Mouse (Mus musculus) lung, postnatal 0 days (tissue): Measurements from ENCODE around the gene Gm9887. TPM values are rescaled to one million over a fixed set of nuclear protein-coding genes. Genes with fewer than 3 reads are reported as not detected.
A peak's percentile ranks its signal among the peaks of the same experiment; 100 is the strongest.

Experiments used
- ATAC-seq: fragments of 200-750 bp; cut with Nextera tagmentation; 2 replicates; pipeline ENCODE4 v1.8.0; 2017; ENCODE audit warnings: moderate library complexity
- DNase-seq: peaks from one replicate; pipeline ENCODE4 v3.0.0-alpha.2; 2016; ENCODE audit warnings: low spot score
- H3K27ac ChIP-seq: fragments of 300-500 bp; sonication (generic); 2 replicates; pipeline ENCODE4 v1.5.1; 2014; ENCODE audit warnings: antibody characterized with exemption, mild to moderate bottlenecking, low read length, mixed read lengths
- H3K27me3 ChIP-seq: fragments of 300-500 bp; sonication (generic); replicated peaks from 2 replicates; pipeline ENCODE4 v1.6.1; 2014; ENCODE audit warnings: low read length, mixed read lengths; ENCODE audit not compliant: insufficient read depth
- H3K36me3 ChIP-seq: fragments of 300-500 bp; sonication (generic); 2 replicates; pipeline ENCODE4 v1.6.1; 2014; ENCODE audit warnings: low read length, mixed read lengths; ENCODE audit not compliant: insufficient read depth
- H3K4me1 ChIP-seq: fragments of 300-500 bp; sonication (generic); 2 replicates; pipeline ENCODE4 v1.6.1; 2014; ENCODE audit warnings: antibody characterized with exemption, low read depth, low read length, mixed read lengths; ENCODE audit not compliant: insufficient read depth
- H3K4me2 ChIP-seq: fragments of 300-500 bp; sonication (generic); replicated peaks from 2 replicates; pipeline ENCODE4 v1.6.1; 2014; ENCODE audit warnings: low read depth, mild to moderate bottlenecking, low read length, moderate library complexity, mixed read lengths
- H3K4me3 ChIP-seq: fragments of 300-500 bp; sonication (generic); 2 replicates; pipeline ENCODE4 v1.5.1; 2014; ENCODE audit warnings: low read depth, low read length
- H3K9ac ChIP-seq: fragments of 300-500 bp; sonication (generic); replicated peaks from 2 replicates; pipeline ENCODE4 v1.6.1; 2014; ENCODE audit warnings: low read depth, mild to moderate bottlenecking
- H3K9me3 ChIP-seq: fragments of 300-500 bp; sonication (generic); 2 replicates; pipeline ENCODE4 v1.6.1; 2016; ENCODE audit warnings: low read length, mixed read lengths
- CTCF ChIP-seq: IDR thresholded peaks from 2 replicates; pipeline ENCODE4 v1.5.1; 2016; ENCODE audit warnings: antibody characterized with exemption, mild to moderate bottlenecking
- EP300 ChIP-seq: IDR thresholded peaks from 2 replicates; pipeline ENCODE4 v1.6.1; 2016; ENCODE audit warnings: antibody characterized with exemption, mild to moderate bottlenecking, control low read depth
- WGBS: fragments of 180-500 bp; shearing (Covaris S2); extraction: QIAGEN DNeasy Blood & Tissue Kit; methylation state at CpG from one replicate; pipeline ENCODE4 v1.1.7; 2014; 5-methylcytosine and 5-hydroxymethylcytosine counted together
- polyA plus RNA-seq: library from polyadenylated mRNA; unstranded; fragments of >200 nt; fragmentation: Nextera tagmentation; extraction: Ambion mirVana; gene quantifications from 2 replicates; pipeline ENCODE4 v1.2.1, GENCODE M21; 2015

Gm9887 gene
- polyA plus RNA-seq, 1 experiment from 2014 or later = 3.2 TPM

DNA sequence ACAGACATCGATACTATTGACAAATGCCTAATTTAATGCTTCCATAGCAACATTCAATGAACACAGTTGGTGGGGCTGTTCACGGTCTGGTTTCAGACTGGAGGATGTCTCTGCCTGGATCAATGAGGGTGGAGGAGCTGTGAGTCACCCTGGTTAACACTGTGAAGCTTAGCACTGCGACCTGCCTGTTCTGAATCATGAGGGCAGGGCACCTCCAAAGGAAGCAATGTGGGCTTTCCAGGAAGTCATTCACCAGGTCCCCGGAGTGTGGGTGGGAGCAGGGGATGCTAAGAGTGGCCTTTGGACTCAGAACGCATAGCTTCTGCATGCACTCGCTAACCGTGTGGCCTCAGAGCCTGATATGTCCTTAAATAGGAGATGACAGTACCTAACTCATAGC, 44.5 kb upstream of the Gm9887 start:
- TF ChIP-seq EP300 = no peak
- no peak for TF ChIP-seq CTCF
- H3K9ac ChIP-seq = no peak overlapping the region
- no peaks in the 10 kb centered on the region for H3K27me3 ChIP-seq
- H3K27ac ChIP-seq = no peak overlapping the region
- H3K4me1 ChIP-seq = no peaks in the 10 kb centered on the region
- WGBS = 67% methylated on average over 7 of the region's 7 CpGs
- ATAC-seq (peak; percentile 52; the same call in 1 of the 2 replicates), DNase-seq (no peak)
- H3K9me3 ChIP-seq = no peaks in the 10 kb centered on the region
- no peaks in the 10 kb centered on the region for H3K36me3 ChIP-seq
- H3K4me3 ChIP-seq = no peak overlapping the region
- H3K4me2 ChIP-seq = no peak overlapping the region

DNA sequence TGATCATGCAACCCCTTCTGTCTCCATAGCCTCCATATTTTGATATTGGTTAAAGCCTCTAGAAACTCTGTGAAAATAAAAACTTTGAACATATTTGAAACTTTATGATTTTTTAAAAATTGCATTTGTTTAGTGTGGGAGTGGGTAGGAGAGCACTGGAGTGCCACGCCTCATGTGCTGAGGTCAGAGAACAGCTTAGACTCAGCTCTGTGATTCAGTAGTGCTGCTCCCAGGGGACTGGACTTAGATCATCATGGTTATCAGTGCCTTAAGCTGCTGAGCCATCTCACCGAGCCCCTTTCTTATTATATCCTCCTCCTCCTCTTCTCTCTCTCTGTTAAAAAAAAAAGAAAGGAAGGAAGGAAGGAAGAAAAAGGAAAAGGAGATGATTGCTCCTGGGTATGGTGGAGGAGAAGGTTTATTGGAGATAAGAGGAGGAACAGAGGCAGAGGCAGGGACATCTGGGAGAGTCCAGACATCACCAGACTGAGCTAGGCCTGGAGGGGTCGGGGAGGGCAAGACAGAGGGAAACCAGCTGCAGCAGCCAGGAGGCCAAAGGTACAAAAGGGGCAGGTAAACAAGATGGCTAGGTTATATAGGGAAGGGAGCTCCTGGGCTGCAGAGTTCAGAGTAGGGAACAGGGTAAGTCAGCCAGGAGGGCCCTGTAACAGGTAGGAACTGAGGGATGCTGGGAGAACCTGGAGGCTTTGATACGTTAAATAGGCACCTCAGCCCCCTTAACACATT, 42.7 kb upstream of the Gm9887 start:
- no peak for TF ChIP-seq CTCF
- no peak for TF ChIP-seq EP300
- H3K4me3 ChIP-seq = no peak overlapping the region
- no peaks in the 10 kb centered on the region for H3K9me3 ChIP-seq
- no peak overlapping the region for H3K27ac ChIP-seq
- H3K27me3 ChIP-seq = no peaks in the 10 kb centered on the region
- WGBS = 77% methylated on average over 4 of the region's 4 CpGs
- DNase-seq = no peak
- H3K4me1 ChIP-seq = no peaks in the 10 kb centered on the region
- ATAC-seq = no peak
- H3K36me3 ChIP-seq = no peaks in the 10 kb centered on the region
- H3K9ac ChIP-seq = no peak overlapping the region
- H3K4me2 ChIP-seq = no peak overlapping the region

DNA sequence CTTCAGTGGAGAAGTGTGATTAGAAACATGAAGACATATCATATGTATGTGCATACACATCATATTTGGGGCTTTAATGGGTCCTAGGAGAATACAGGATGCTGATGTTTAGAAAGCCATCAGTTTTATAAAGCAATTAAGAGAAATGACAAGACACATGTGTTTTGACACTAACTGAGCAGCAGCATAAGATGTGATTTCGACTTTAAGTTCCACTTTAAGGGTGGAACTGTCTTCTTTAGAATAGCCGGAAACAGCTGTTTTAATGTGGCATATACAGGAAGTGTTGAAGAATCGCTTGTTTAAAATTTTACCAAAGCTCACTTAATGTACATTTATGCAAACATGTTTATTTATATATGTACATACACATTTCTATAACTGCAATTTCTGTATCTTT, 41.0 kb upstream of the Gm9887 start:
- ATAC-seq (no peak), DNase-seq (peak; percentile 43)
- no peaks in the 10 kb centered on the region for H3K9me3 ChIP-seq
- TF ChIP-seq CTCF (no peak), EP300 (peak; percentile 72)
- no peaks in the 10 kb centered on the region for H3K36me3 ChIP-seq
- 35% methylated on average over 3 of the region's 3 CpGs for WGBS
- no peak overlapping the region for H3K4me2 ChIP-seq
- H3K27ac ChIP-seq = no peak overlapping the region
- no peaks in the 10 kb centered on the region for H3K4me1 ChIP-seq
- H3K9ac ChIP-seq = no peak overlapping the region
- no peak overlapping the region for H3K4me3 ChIP-seq
- no peaks in the 10 kb centered on the region for H3K27me3 ChIP-seq

DNA sequence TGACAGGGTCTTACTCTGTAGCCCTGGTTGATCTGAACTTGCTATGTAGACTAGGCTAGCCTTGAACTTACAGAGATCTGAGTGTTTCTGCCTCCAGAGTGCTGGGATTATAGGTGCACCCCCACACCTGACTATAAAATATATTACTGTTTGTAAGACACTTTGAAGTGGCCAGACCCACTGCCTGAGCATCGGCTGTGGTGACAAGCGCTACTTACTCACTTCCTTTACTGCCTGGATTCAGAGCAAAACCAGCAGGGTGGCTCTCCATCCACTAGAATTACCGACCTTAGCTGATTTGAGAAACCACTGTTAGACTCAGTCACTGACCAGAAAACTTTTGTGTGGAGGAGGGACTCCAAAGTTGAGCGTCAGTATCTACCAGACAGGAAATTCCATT, 39.7 kb upstream of the Gm9887 start:
- H3K4me2 ChIP-seq = no peak overlapping the region
- no peaks in the 10 kb centered on the region for H3K9me3 ChIP-seq
- H3K4me1 ChIP-seq = no peaks in the 10 kb centered on the region
- no peaks in the 10 kb centered on the region for H3K36me3 ChIP-seq
- DNase-seq (no peak), ATAC-seq (no peak)
- H3K27ac ChIP-seq = no peak overlapping the region
- no peaks in the 10 kb centered on the region for H3K27me3 ChIP-seq
- no peak for TF ChIP-seq CTCF
- TF ChIP-seq EP300 = no peak
- WGBS = 43% methylated on average over 4 of the region's 4 CpGs
- no peak overlapping the region for H3K4me3 ChIP-seq
- H3K9ac ChIP-seq = no peak overlapping the region

DNA sequence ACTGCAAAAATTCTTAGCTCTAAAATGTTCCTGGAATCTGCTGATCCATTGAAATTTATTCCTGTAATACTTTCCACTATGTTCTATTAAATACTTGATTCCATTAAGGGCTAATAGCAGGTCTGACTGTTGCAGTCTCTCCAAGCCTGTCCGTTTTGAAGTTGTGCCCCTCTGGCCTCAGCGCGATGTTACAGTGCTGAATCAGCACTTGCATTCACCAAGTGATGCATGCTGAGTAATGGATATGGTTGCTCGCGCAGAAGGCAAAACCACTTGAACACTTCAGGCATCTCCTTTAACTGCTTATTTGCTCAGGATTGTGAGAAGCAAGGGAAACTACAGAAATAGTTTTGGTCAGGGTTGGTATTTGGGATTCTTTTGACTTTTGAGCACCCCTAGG, 38.5 kb upstream of the Gm9887 start:
- no peak overlapping the region for H3K9ac ChIP-seq
- no peaks in the 10 kb centered on the region for H3K9me3 ChIP-seq
- H3K27me3 ChIP-seq = no peaks in the 10 kb centered on the region
- no peaks in the 10 kb centered on the region for H3K4me1 ChIP-seq
- H3K4me2 ChIP-seq = no peak overlapping the region
- 57% methylated on average over 5 of the region's 5 CpGs for WGBS
- no peak overlapping the region for H3K27ac ChIP-seq
- peak; percentile 46 for DNase-seq
- no peak for ATAC-seq
- H3K4me3 ChIP-seq = no peak overlapping the region
- H3K36me3 ChIP-seq = no peaks in the 10 kb centered on the region
- TF ChIP-seq EP300 = no peak
- TF ChIP-seq CTCF = no peak

DNA sequence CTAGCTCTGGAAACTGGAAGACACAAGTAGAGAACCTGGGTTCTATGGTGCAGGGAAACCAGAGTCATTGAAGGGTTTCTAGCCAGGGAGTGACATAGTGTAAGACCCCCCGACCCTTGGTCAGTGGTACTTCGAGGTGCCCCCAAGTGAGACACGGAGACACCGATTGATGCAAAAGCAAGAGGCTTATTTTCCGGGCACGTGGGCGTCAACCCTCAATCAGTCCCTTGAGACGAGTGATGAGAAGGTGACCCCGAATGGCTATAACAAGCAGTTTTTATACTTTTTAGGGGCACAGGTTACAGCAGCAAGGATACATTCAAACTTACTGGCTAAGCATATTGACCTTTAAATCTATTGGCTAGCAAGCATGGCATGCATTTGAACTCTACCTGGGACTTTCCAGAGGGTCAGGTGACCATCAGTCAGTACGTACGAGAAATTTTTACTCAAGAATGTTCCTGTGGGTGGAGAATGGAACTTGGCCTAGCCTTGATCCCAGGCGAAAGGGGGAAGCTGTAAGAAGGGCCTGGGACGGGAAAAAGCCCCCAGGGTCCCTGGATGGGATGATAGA, 30.4 kb upstream of the Gm9887 start:
- H3K27ac ChIP-seq = no peak overlapping the region
- H3K9me3 ChIP-seq = no peaks in the 10 kb centered on the region

More for the DNA sequence above, 30.4 kb upstream of the Gm9887 start:
- H3K27me3 ChIP-seq = no peaks in the 10 kb centered on the region
- ATAC-seq (no peak), DNase-seq (no peak)
- 89% methylated on average over 13 of the region's 13 CpGs for WGBS
- H3K9ac ChIP-seq = no peak overlapping the region
- no peak overlapping the region for H3K4me2 ChIP-seq
- H3K4me1 ChIP-seq = no peaks in the 10 kb centered on the region
- no peak overlapping the region for H3K4me3 ChIP-seq
- TF ChIP-seq EP300 = no peak
- no peaks in the 10 kb centered on the region for H3K36me3 ChIP-seq
